Mouse (Mus musculus): Measurements from ENCODE around the gene Slc32a1. TPM values are rescaled to one million over a fixed set of nuclear protein-coding genes. Genes with fewer than 3 reads are reported as not detected.

Gene Slc32a1
- polyA plus RNA-seq, 1 experiment, result not detected

GRCm38 (mm10) chr2:158591286-158591685 lies 19.3 kb upstream of the Slc32a1 start:
- no peak overlapping the region for H3K27ac ChIP-seq (ENCODE audit: insufficient read depth, low read depth, low read length)
- TF ChIP-seq CTCF (IDR thresholded peaks at IDR 0.05; ENCODE audit: low read depth, low read length), result no peak
- TF ChIP-seq POLR2A (IDR thresholded peaks at IDR 0.05; ENCODE audit: borderline replicate concordance, low read depth, low read length), result no peak
- no peak overlapping the region for H3K4me3 ChIP-seq (ENCODE audit: insufficient read depth, low read length)
- peaks cover 9% of the 10 kb centered on the region for H3K4me1 ChIP-seq (ENCODE audit: control insufficient read depth, insufficient read depth, low read length)

GRCm38 (mm10) chr2:158593371-158593770 lies 17.2 kb upstream of the Slc32a1 start:
- Histone ChIP-seq H3K4me1 (ENCODE audit: control insufficient read depth, insufficient read depth, low read length) (peaks cover 16% of the 10 kb centered on the region), H3K4me3 (ENCODE audit: insufficient read depth, low read length) (no peak overlapping the region), H3K27ac (ENCODE audit: insufficient read depth, low read depth, low read length) (no peak overlapping the region)
- TF ChIP-seq POLR2A (IDR thresholded peaks at IDR 0.05; ENCODE audit: borderline replicate concordance, low read depth, low read length) (no peak), CTCF (IDR thresholded peaks at IDR 0.05; ENCODE audit: low read depth, low read length) (no peak)

GRCm38 (mm10) chr2:158595103-158595502 lies 15.5 kb upstream of the Slc32a1 start:
- no peak overlapping the region for H3K4me3 ChIP-seq (ENCODE audit: insufficient read depth, low read length)
- no peak overlapping the region for H3K27ac ChIP-seq (ENCODE audit: insufficient read depth, low read depth, low read length)
- H3K4me1 ChIP-seq (ENCODE audit: control insufficient read depth, insufficient read depth, low read length), result peaks cover 12% of the 10 kb centered on the region
- TF ChIP-seq POLR2A (IDR thresholded peaks at IDR 0.05; ENCODE audit: borderline replicate concordance, low read depth, low read length), result no peak
- no peak for TF ChIP-seq CTCF (IDR thresholded peaks at IDR 0.05; ENCODE audit: low read depth, low read length)

GRCm38 (mm10) chr2:158595577-158595976 lies 15.0 kb upstream of the Slc32a1 start:
- Histone ChIP-seq H3K27ac (ENCODE audit: insufficient read depth, low read depth, low read length) (no peak overlapping the region), H3K4me1 (ENCODE audit: control insufficient read depth, insufficient read depth, low read length) (peaks cover 10% of the 10 kb centered on the region), H3K4me3 (ENCODE audit: insufficient read depth, low read length) (no peak overlapping the region)
- no peak for TF ChIP-seq CTCF (IDR thresholded peaks at IDR 0.05; ENCODE audit: low read depth, low read length)
- no peak for TF ChIP-seq POLR2A (IDR thresholded peaks at IDR 0.05; ENCODE audit: borderline replicate concordance, low read depth, low read length)

- Histone ChIP-seq H3K27ac (ENCODE audit: insufficient read depth, low read depth, low read length) (no peak overlapping the region), H3K4me3 (ENCODE audit: insufficient read depth, low read length) (no peak overlapping the region), H3K4me1 (ENCODE audit: control insufficient read depth, insufficient read depth, low read length) (peaks cover 7% of the 10 kb centered on the region)
- TF ChIP-seq CTCF (IDR thresholded peaks at IDR 0.05; ENCODE audit: low read depth, low read length) (no peak), POLR2A (IDR thresholded peaks at IDR 0.05; ENCODE audit: borderline replicate concordance, low read depth, low read length) (no peak)
These were observed 13.8 kb upstream of the Slc32a1 start for GRCm38 (mm10) chr2:158596803-158597202.

- peaks cover 7% of the 10 kb centered on the region for H3K4me1 ChIP-seq (ENCODE audit: control insufficient read depth, insufficient read depth, low read length)
- no peak overlapping the region for H3K27ac ChIP-seq (ENCODE audit: insufficient read depth, low read depth, low read length)
- no peak overlapping the region for H3K4me3 ChIP-seq (ENCODE audit: insufficient read depth, low read length)
- TF ChIP-seq POLR2A (IDR thresholded peaks at IDR 0.05; ENCODE audit: borderline replicate concordance, low read depth, low read length) (no peak), CTCF (IDR thresholded peaks at IDR 0.05; ENCODE audit: low read depth, low read length) (no peak)
These were observed 10.1 kb upstream of the Slc32a1 start for GRCm38 (mm10) chr2:158600517-158600916.

- no peak overlapping the region for H3K4me3 ChIP-seq (ENCODE audit: insufficient read depth, low read length)
- TF ChIP-seq POLR2A (IDR thresholded peaks at IDR 0.05; ENCODE audit: borderline replicate concordance, low read depth, low read length), result no peak
- peaks cover 10% of the 10 kb centered on the region for H3K4me1 ChIP-seq (ENCODE audit: control insufficient read depth, insufficient read depth, low read length)
These were observed 9.2 kb upstream of the Slc32a1 start for GRCm38 (mm10) chr2:158601326-158601725.

GRCm38 (mm10) chr2:158602663-158603062 lies 7.9 kb upstream of the Slc32a1 start:
- no peak overlapping the region for H3K27ac ChIP-seq (ENCODE audit: insufficient read depth, low read depth, low read length)
- peaks cover 7% of the 10 kb centered on the region; the same call in 1 of the 2 replicates for H3K4me1 ChIP-seq (ENCODE audit: control insufficient read depth, insufficient read depth, low read length)
- TF ChIP-seq CTCF (IDR thresholded peaks at IDR 0.05; ENCODE audit: low read depth, low read length), result no peak
- no peak for TF ChIP-seq POLR2A (IDR thresholded peaks at IDR 0.05; ENCODE audit: borderline replicate concordance, low read depth, low read length)
- no peak overlapping the region for H3K4me3 ChIP-seq (ENCODE audit: insufficient read depth, low read length)

More at GRCm38 (mm10) chr2:158601326-158601725, 9.2 kb upstream of the Slc32a1 start:
- H3K27ac ChIP-seq (ENCODE audit: insufficient read depth, low read depth, low read length), result no peak overlapping the region

- H3K4me1 ChIP-seq (ENCODE audit: control insufficient read depth, insufficient read depth, low read length), result peaks cover 7% of the 10 kb centered on the region; the same call in 1 of the 2 replicates
- H3K4me3 ChIP-seq (ENCODE audit: insufficient read depth, low read length), result no peak overlapping the region
- TF ChIP-seq POLR2A (IDR thresholded peaks at IDR 0.05; ENCODE audit: borderline replicate concordance, low read depth, low read length), result no peak
- TF ChIP-seq CTCF (IDR thresholded peaks at IDR 0.05; ENCODE audit: low read depth, low read length), result no peak
- no peak overlapping the region for H3K27ac ChIP-seq (ENCODE audit: insufficient read depth, low read depth, low read length)
These were observed 4.0 kb upstream of the Slc32a1 start for GRCm38 (mm10) chr2:158606511-158606964.

- H3K27ac ChIP-seq (ENCODE audit: insufficient read depth, low read depth, low read length), result no peak overlapping the region
- TF ChIP-seq POLR2A (IDR thresholded peaks at IDR 0.05; ENCODE audit: borderline replicate concordance, low read depth, low read length), result no peak
- TF ChIP-seq CTCF (IDR thresholded peaks at IDR 0.05; ENCODE audit: low read depth, low read length), result no peak
- peaks cover 9% of the 10 kb centered on the region for H3K4me1 ChIP-seq (ENCODE audit: control insufficient read depth, insufficient read depth, low read length)
- H3K4me3 ChIP-seq (ENCODE audit: insufficient read depth, low read length), result no peak overlapping the region
These were observed 886 bp upstream of the Slc32a1 start for GRCm38 (mm10) chr2:158609681-158610080.

- TF ChIP-seq CTCF (IDR thresholded peaks at IDR 0.05; ENCODE audit: low read depth, low read length), result no peak
- no peak for TF ChIP-seq POLR2A (IDR thresholded peaks at IDR 0.05; ENCODE audit: borderline replicate concordance, low read depth, low read length)
- peaks cover 6% of the 10 kb centered on the region for H3K4me1 ChIP-seq (ENCODE audit: control insufficient read depth, insufficient read depth, low read length)
- no peak overlapping the region for H3K27ac ChIP-seq (ENCODE audit: insufficient read depth, low read depth, low read length)
- H3K4me3 ChIP-seq (ENCODE audit: insufficient read depth, low read length), result no peak overlapping the region
These were observed 756 bp downstream of the Slc32a1 start for GRCm38 (mm10) chr2:158611326-158611719.
